Mouse (Mus musculus) G1E (cell line): ENCODE measurements around the gene Iscu.

ENCODE experiments used
- CTCF ChIP-seq: IDR thresholded peaks from 2 replicates; pipeline ENCODE4 v1.5.1; 2012; ENCODE audit warnings: low read depth, low read length, inconsistent platforms, mixed read lengths
- GATA1 ChIP-seq: IDR thresholded peaks from 2 replicates; pipeline ENCODE4 v1.6.1; 2012; ENCODE audit warnings: borderline replicate concordance, low read length, inconsistent platforms, mixed read lengths
- GATA2 ChIP-seq: IDR thresholded peaks from 2 replicates; pipeline ENCODE4 v1.6.1; 2012; ENCODE audit warnings: low read depth, low read length, inconsistent platforms, borderline replicate concordance
- TAL1 ChIP-seq: conservative IDR thresholded peaks from 2 replicates; pipeline ENCODE4 v1.6.1; 2012; ENCODE audit warnings: low read depth, low read length, inconsistent platforms, mixed read lengths

DNA sequence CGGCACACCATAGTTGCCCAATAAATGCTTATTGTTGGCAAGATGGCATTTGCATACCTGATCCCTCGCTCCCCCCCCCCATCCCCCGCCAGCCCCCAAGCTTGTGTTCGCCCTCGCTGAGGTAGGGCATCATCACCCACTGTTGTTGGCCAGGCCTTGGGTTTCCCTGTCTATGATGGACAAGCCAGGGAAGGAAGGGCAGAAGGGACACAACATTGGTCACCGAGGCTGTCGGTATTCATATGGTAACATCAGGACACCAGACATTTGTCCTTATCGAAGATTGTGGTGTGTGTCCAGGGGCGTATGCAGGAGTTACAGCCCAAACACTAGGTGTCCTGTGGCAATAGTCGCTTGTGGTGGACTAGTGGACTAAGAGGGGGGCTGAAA, 36.4 kb upstream of the Iscu start:
- no peak for TF ChIP-seq GATA2
- TF ChIP-seq CTCF = no peak
- TF ChIP-seq GATA1 = no peak
- TF ChIP-seq TAL1 = no peak
